Mouse (Mus musculus): ENCODE measurements around the gene Agbl2.

Gene Agbl2

DNA sequence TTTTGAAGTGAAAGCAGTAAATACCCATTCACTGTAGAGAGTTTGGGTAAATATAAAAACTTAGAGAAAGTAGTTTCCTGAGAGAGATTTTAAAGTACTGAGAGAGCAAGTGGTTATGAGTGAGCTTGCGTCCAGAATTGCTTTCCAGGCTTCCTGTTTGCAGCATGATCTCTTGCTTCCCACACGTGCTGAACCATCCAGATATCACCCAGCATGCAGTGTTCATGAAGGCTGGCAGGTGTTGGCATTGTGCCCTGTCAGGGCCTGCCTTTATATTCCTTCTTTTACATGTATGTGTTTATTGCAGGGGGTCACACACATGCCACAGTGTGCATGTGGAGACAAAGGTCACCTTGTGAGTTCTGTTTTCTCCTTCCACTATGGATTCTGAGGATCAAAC lies 92.7 kb downstream of the Agbl2 start:
- DNase-seq = no peak

DNA sequence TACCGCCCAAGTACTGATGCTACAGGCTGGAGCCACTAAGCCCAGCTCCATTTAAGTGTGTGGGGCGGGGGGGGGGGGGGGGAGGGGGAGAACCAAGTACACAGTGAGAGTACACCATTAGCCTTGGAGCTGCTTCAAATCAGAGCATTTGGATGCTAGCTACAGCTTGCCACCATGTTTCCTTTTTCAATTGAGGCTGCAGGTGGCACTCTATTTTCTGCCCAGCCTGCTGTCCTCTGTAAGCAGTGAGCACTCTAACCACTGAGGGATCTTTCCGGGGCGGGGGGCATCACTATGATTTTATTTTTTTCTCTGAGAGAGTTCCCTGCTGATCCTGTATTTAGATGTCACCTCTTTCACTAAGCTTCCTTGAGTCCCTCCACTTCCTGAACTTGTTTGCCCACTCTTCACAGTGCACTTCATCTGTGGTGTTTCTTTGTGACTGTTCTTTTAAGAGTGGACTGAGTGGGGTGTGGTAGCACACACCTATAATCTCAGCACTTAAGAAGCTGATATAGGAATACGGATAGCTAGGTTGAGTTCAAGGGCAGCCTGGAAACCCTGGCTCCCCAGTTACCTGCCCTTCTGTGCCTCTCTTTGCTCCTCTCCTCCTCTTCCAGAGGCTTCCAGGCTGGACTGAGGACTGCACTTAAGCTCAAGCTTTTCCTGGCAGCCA lies 95.2 kb downstream of the Agbl2 start:
- no peak for DNase-seq

DNA sequence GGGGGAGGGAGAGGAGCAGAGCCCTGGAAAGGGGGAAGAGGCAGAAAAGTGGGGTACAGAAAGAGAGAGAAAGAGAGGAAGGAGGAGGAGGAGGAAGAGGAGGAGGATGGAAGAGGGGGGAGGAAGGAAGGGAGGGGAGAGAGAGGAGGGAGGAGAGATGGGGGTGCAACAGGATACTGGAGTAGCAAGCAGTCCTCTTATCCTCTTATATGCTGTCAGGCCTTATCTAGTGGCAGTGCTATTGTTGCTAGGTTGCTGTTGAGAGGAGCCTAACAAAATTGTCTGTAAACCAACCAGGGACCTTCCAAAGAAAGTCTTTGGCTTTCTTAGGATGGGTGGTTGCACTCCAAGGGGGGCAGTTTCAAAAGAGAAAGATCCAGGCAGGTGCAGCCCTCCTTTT lies 96.9 kb downstream of the Agbl2 start:
- DNase-seq = no peak

DNA sequence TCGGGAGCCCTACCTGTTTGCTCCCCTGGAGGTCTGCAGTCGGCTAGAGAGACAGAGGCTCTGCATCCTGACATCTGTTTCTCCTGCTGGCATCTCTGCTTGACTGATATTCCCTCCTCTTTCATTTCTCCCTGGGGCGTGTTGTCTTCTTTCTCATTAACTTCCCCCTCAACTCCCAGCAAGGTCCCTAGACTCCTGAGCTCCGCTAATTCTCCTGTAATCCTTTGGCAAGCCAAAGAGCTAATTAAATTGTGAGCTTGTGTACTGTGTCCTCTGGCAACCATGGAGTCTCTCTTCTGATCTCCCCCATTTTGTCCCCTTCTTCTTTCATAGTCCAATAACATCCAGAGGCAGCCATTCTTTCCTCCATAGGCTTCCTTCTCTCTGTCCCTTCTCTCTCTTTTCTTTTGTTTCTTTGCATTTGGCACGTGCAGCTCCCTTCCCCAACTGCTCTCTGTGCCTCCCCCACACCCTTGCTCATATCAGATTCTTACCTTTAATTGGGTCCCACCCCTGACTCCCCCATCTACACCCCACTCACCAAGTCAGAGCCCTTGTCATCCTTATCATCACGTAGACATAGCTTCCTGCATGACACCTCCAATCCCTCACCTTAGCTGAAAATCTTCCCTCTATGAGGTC lies 97.7 kb downstream of the Agbl2 start:
- no peak for DNase-seq

DNA sequence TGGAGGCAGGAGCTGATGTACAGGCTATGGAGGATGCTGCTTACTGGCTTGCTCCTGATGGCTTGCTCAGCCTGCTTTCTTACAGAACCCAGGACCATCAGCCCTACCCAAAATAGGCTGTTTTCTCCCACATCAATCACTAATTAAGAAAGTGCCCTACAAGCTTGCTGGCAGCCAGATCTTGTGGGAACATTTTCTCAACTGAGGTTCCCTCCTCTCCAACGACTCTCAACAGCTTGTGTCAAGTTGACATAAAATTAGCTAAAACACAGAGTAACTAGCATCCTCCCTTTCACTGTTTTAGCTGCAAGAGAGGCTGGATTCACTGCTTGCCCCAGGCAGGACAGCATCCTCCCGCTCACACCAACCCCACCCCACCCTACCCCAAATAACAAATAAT lies 99.3 kb downstream of the Agbl2 start:
- DNase-seq = no peak
